Mouse (Mus musculus) granulocyte monocyte progenitor cell, adult 5-6 weeks (primary cell): ENCODE measurements around the gene Atrx. TPM values are rescaled to one million over a fixed set of nuclear protein-coding genes. Genes with fewer than 3 reads are reported as not detected.
A peak's percentile ranks its signal among the peaks of the same experiment; 100 is the strongest.

Source experiments
- ATAC-seq: replicated peaks from 2 replicates; pipeline ENCODE4 v1.8.0; 2016; ENCODE audit warnings: mild to moderate bottlenecking, moderate TSS enrichment, inconsistent platforms; ENCODE audit not compliant: poor library complexity, severe bottlenecking
- total RNA-seq, 2 experiments: library from RNA; stranded (forward) in 1 of 2; stranded (reverse) in 1 of 2; fragments of 200-712, 200-1000 nt in 1 of 2; fragments of >200 nt in 1 of 2; fragmentation: Nextera tagmentation in 1 of 2; gene quantifications; 2 replicates each; pipeline ENCODE4 v1.2.3; 2014 to 2017

Atrx gene
- total RNA-seq, 2 experiments from 2014 or later: 177 to 234 TPM

GRCm38 (mm10) chrX:105773281-105773680 lies 155.9 kb downstream of the Atrx start:
- no peak for ATAC-seq

- ATAC-seq: no peak
Measured at GRCm38 (mm10) chrX:105767932-105768331, 161.3 kb downstream of the Atrx start.

DNA sequence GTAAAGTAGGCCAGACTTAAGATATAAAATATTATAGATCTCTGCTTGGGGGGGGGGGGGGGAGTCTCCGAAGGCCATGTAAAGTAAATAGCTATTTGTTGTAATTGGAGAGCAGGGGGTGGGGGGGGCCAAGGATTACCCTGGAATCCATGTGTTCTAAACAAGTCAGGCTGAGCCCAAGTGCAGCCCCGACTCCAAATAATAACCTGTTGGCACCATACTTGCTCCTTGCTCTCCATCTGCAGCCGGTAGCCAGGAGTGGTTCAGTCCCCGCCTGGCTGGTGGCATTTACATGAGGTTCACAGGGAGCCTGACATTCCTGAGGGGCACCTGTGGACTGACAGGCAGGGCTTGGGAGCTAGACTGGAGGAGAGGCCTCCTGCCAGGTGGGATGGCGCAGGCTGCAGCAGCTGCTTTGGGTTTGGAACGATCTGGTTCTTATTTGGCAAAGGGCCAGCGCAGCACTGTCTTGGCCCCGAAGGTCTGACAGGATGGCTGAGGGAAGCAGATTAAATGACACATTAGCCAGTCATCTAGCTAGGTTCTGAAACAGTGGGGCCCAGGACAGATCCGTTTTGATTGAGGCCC lies 161.9 kb downstream of the Atrx start:
- ATAC-seq: no peak

DNA sequence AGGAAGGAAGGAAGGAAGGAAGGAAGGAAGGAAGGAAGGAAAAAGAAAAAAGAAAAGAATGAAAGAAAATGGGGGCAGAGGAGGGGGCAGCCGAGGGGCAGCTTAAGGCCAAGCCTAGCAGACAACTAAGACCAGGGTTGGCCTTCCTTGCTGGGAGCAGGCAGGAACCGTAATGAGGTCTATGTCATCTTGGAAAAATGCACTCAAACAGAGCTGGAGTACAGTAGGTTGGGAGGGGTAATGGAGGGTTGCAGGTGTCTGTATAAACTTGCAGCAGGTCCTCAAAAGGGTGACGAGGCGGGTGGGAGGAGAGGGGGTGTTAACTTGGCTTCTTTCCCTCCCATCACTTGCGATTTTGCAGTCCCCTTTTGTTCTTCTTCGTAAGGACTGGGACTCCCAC lies 163.2 kb downstream of the Atrx start:
- no peak for ATAC-seq

- peak; percentile 35; the same call in 1 of the 2 replicates for ATAC-seq
Measured at GRCm38 (mm10) chrX:105765005-105765706, 164.0 kb downstream of the Atrx start.

GRCm38 (mm10) chrX:105764162-105765004 lies 164.8 kb downstream of the Atrx start, which contains the start of gene Fgf16:
Gene Fgf16 (plus strand): TSS chrX:105764279.
- ATAC-seq: peak; percentile 26; the same call in 1 of the 2 replicates

DNA sequence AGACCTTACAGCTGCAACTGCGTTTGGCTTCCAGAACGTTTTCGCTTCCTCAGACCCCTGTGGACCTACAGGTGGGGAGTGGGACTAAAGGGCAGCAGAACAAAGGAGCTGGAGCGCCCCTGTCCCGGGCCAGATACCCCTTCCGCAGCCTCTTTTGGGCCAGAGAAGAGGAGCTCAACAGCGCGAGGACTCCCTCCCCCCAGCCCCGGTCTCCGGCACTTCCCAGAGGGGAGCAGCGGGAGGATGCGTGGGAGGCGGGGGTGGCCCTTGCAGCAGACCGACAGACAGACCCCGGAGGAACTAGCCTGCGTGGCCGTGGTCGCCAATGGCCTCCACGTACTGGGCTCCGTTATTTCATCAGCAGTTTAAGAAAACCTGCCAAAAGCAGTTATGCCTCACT lies 165.6 kb downstream of the Atrx start:
- peak; percentile 52 for ATAC-seq

GRCm38 (mm10) chrX:105762847-105763527 lies 166.2 kb downstream of the Atrx start:
- ATAC-seq: peak; percentile 45; the same call in 1 of the 2 replicates

Other genes starting within 250 kb of the Atrx start
- not detected in 2 replicates for gene Fgf16, start 165.1 kb downstream of the Atrx start, total RNA-seq (2014; fragmentation: Nextera tagmentation)
- gene Fgf16, start 165.1 kb downstream of the Atrx start, total RNA-seq (2017): not detected in 2 replicates
- 67.4 and 69.3 TPM in 2 replicates for gene Magt1, start 82.5 kb upstream of the Atrx start, total RNA-seq (2014; fragmentation: Nextera tagmentation)
- gene Magt1, start 82.5 kb upstream of the Atrx start, total RNA-seq (2017): 107 and 136 TPM in 2 replicates
- 400 and 470 TPM in 2 replicates for gene Cox7b, start 86.3 kb upstream of the Atrx start, total RNA-seq (2014; fragmentation: Nextera tagmentation)
- 522 and 568 TPM in 2 replicates for gene Cox7b, start 86.3 kb upstream of the Atrx start, total RNA-seq (2017)
- 3.0 and 3.1 TPM in 2 replicates for gene Atp7a, start 97.9 kb upstream of the Atrx start, total RNA-seq (2014; fragmentation: Nextera tagmentation)
- gene Atp7a, start 97.9 kb upstream of the Atrx start, total RNA-seq (2017): 3.1 and 5.9 TPM in 2 replicates
- 0.39 and 0.96 TPM in 2 replicates for gene Tlr13, start 213.8 kb upstream of the Atrx start, total RNA-seq (2014; fragmentation: Nextera tagmentation)
- 1.8 and 2.0 TPM in 2 replicates for gene Tlr13, start 213.8 kb upstream of the Atrx start, total RNA-seq (2017)